Mouse (Mus musculus): ENCODE measurements at regions not wholly inside any gene's neighbourhood (a gene's known extent, or its start where the extent isn't known, plus 50 kb on each side); places are given as distances from the start of the nearest gene placed in this dataset.

- TF ChIP-seq MAX (IDR thresholded peaks at IDR 0.05) (no peak), MYOG (IDR thresholded peaks at IDR 0.05; ENCODE audit: control insufficient read depth, extremely low read depth, insufficient read length) (no peak), USF1 (IDR thresholded peaks at IDR 0.05; ENCODE audit: low read depth) (no peak), FOSL1 (IDR thresholded peaks at IDR 0.05; ENCODE audit: insufficient read depth, low read length, poor library complexity, severe bottlenecking) (no peak), MYOD1 (IDR thresholded peaks at IDR 0.05; ENCODE audit: control insufficient read depth, insufficient read length, low read depth) (no peak)
- no peaks in the 10 kb centered on the region for H3K79me2 ChIP-seq (ENCODE audit: control insufficient read depth, insufficient read depth)
- H3K79me3 ChIP-seq (ENCODE audit: low read depth): no peaks in the 10 kb centered on the region
- H3K27me3 ChIP-seq (ENCODE audit: control insufficient read depth, insufficient read depth, insufficient read length): no peaks in the 10 kb centered on the region
- H3K4me3 ChIP-seq (ENCODE audit: insufficient read depth, poor library complexity, severe bottlenecking): no peak overlapping the region
- H3ac ChIP-seq (ENCODE audit: control insufficient read depth, insufficient read length, low read depth): no peak overlapping the region
- H3K36me3 ChIP-seq (ENCODE audit: control insufficient read depth, insufficient read depth): no peaks in the 10 kb centered on the region
These were observed 234.6 kb upstream of the Mpdz start for GRCm38 (mm10) chr4:81677205-81677604.

GRCm38 (mm10) chr4:81674871-81675270 lies 232.3 kb upstream of the Mpdz start:
- TF ChIP-seq USF1 (IDR thresholded peaks at IDR 0.05; ENCODE audit: low read depth) (no peak), CTCF (IDR thresholded peaks at IDR 0.05; ENCODE audit: control insufficient read depth, insufficient read depth, insufficient read length) (no peak), MAX (IDR thresholded peaks at IDR 0.05) (no peak), MYOD1 (IDR thresholded peaks at IDR 0.05; ENCODE audit: control insufficient read depth, insufficient read length, low read depth) (no peak), CEBPB (IDR thresholded peaks at IDR 0.05; ENCODE audit: low read depth) (no peak), FOSL1 (IDR thresholded peaks at IDR 0.05; ENCODE audit: insufficient read depth, low read length, poor library complexity, severe bottlenecking) (no peak), MYOG (IDR thresholded peaks at IDR 0.05; ENCODE audit: control insufficient read depth, extremely low read depth, insufficient read length) (no peak)
- no peaks in the 10 kb centered on the region for H3K79me2 ChIP-seq (ENCODE audit: control insufficient read depth, insufficient read depth)
- no peaks in the 10 kb centered on the region for H3K27me3 ChIP-seq (ENCODE audit: control insufficient read depth, insufficient read depth, insufficient read length)
- H3K79me3 ChIP-seq (ENCODE audit: low read depth): no peaks in the 10 kb centered on the region
- H3ac ChIP-seq (ENCODE audit: control insufficient read depth, insufficient read length, low read depth): no peak overlapping the region
- H3K36me3 ChIP-seq (ENCODE audit: control insufficient read depth, insufficient read depth): no peaks in the 10 kb centered on the region
- no peak overlapping the region for H3K4me3 ChIP-seq (ENCODE audit: insufficient read depth, poor library complexity, severe bottlenecking)

- no peaks in the 10 kb centered on the region for H3K79me2 ChIP-seq (ENCODE audit: control insufficient read depth, insufficient read depth)
- no peaks in the 10 kb centered on the region for H3K79me3 ChIP-seq (ENCODE audit: low read depth)
- TF ChIP-seq MYOG (IDR thresholded peaks at IDR 0.05; ENCODE audit: control insufficient read depth, extremely low read depth, insufficient read length): no peak
- TF ChIP-seq FOSL1 (IDR thresholded peaks at IDR 0.05; ENCODE audit: insufficient read depth, low read length, poor library complexity, severe bottlenecking): no peak
- TF ChIP-seq CTCF (IDR thresholded peaks at IDR 0.05; ENCODE audit: control insufficient read depth, insufficient read depth, insufficient read length): no peak
- TF ChIP-seq CEBPB (IDR thresholded peaks at IDR 0.05; ENCODE audit: low read depth): no peak
- no peak for TF ChIP-seq USF1 (IDR thresholded peaks at IDR 0.05; ENCODE audit: low read depth)
- no peak for TF ChIP-seq MYOD1 (IDR thresholded peaks at IDR 0.05; ENCODE audit: control insufficient read depth, insufficient read length, low read depth)
- no peak for TF ChIP-seq MAX (IDR thresholded peaks at IDR 0.05)
- H3K36me3 ChIP-seq (ENCODE audit: control insufficient read depth, insufficient read depth): no peaks in the 10 kb centered on the region
- no peak overlapping the region for H3ac ChIP-seq (ENCODE audit: control insufficient read depth, insufficient read length, low read depth)
- no peaks in the 10 kb centered on the region for H3K27me3 ChIP-seq (ENCODE audit: control insufficient read depth, insufficient read depth, insufficient read length)
- H3K4me3 ChIP-seq (ENCODE audit: insufficient read depth, poor library complexity, severe bottlenecking): no peak overlapping the region
These were observed 231.0 kb upstream of the Mpdz start for GRCm38 (mm10) chr4:81673398-81674265.

GRCm38 (mm10) chr4:81671986-81672385 lies 229.4 kb upstream of the Mpdz start:
- H3K36me3 ChIP-seq (ENCODE audit: control insufficient read depth, insufficient read depth): no peaks in the 10 kb centered on the region
- TF ChIP-seq USF1 (IDR thresholded peaks at IDR 0.05; ENCODE audit: low read depth) (no peak), MAX (IDR thresholded peaks at IDR 0.05) (no peak), MYOD1 (IDR thresholded peaks at IDR 0.05; ENCODE audit: control insufficient read depth, insufficient read length, low read depth) (no peak), CEBPB (IDR thresholded peaks at IDR 0.05; ENCODE audit: low read depth) (no peak), MYOG (IDR thresholded peaks at IDR 0.05; ENCODE audit: control insufficient read depth, extremely low read depth, insufficient read length) (no peak), CTCF (IDR thresholded peaks at IDR 0.05; ENCODE audit: control insufficient read depth, insufficient read depth, insufficient read length) (no peak), FOSL1 (IDR thresholded peaks at IDR 0.05; ENCODE audit: insufficient read depth, low read length, poor library complexity, severe bottlenecking) (no peak)

GRCm38 (mm10) chr4:81669181-81669580 lies 226.6 kb upstream of the Mpdz start:
- Histone ChIP-seq H3ac (ENCODE audit: control insufficient read depth, insufficient read length, low read depth) (no peak overlapping the region), H3K27me3 (ENCODE audit: control insufficient read depth, insufficient read depth, insufficient read length) (no peaks in the 10 kb centered on the region), H3K4me3 (ENCODE audit: insufficient read depth, poor library complexity, severe bottlenecking) (no peak overlapping the region), H3K79me3 (ENCODE audit: low read depth) (no peaks in the 10 kb centered on the region), H3K36me3 (ENCODE audit: control insufficient read depth, insufficient read depth) (no peaks in the 10 kb centered on the region), H3K79me2 (ENCODE audit: control insufficient read depth, insufficient read depth) (no peaks in the 10 kb centered on the region)
- TF ChIP-seq MAX (IDR thresholded peaks at IDR 0.05) (no peak), MYOD1 (IDR thresholded peaks at IDR 0.05; ENCODE audit: control insufficient read depth, insufficient read length, low read depth) (no peak), FOSL1 (IDR thresholded peaks at IDR 0.05; ENCODE audit: insufficient read depth, low read length, poor library complexity, severe bottlenecking) (no peak), MYOG (IDR thresholded peaks at IDR 0.05; ENCODE audit: control insufficient read depth, extremely low read depth, insufficient read length) (no peak), CEBPB (IDR thresholded peaks at IDR 0.05; ENCODE audit: low read depth) (no peak), USF1 (IDR thresholded peaks at IDR 0.05; ENCODE audit: low read depth) (no peak), CTCF (IDR thresholded peaks at IDR 0.05; ENCODE audit: control insufficient read depth, insufficient read depth, insufficient read length) (no peak)

More at GRCm38 (mm10) chr4:81671986-81672385, 229.4 kb upstream of the Mpdz start:
- Histone ChIP-seq H3ac (ENCODE audit: control insufficient read depth, insufficient read length, low read depth) (no peak overlapping the region), H3K79me2 (ENCODE audit: control insufficient read depth, insufficient read depth) (no peaks in the 10 kb centered on the region), H3K27me3 (ENCODE audit: control insufficient read depth, insufficient read depth, insufficient read length) (no peaks in the 10 kb centered on the region), H3K79me3 (ENCODE audit: low read depth) (no peaks in the 10 kb centered on the region), H3K4me3 (ENCODE audit: insufficient read depth, poor library complexity, severe bottlenecking) (no peak overlapping the region)
